Comparison of ENCODE assay signal across 8 mouse cellular contexts in genomic region chr12:86825584-86826419, GRCm38 (mm10). TPM values are rescaled to one million over a fixed set of nuclear protein-coding genes. Genes with fewer than 3 reads are reported as not detected.
DNase-seq lines count a peak whose midpoint lies in the region; ATAC-seq and TF ChIP-seq lines count a peak whose summit lies in the region.

No protein-coding gene starts in this region.

- no peak for DNase-seq in heart, postnatal 4 days
- DNase-seq in NIH3T3 (ENCODE audit: low read depth), result peak; percentile 76
- no peak for DNase-seq in limb, embryonic 14.5 days (ENCODE audit: low spot score)
- DNase-seq in right cerebral cortex, postnatal 4 days, result no peak
- no peak for DNase-seq in thymus, postnatal 0 days (ENCODE audit: low spot score)
- DNase-seq in yolk sac, embryonic 10.5 days (ENCODE audit: low spot score), result no peak

- no peak for ATAC-seq in heart, embryonic 14.5 days (ENCODE audit: insufficient number of reproducible peaks, insufficient read depth, low FRiP score, low read depth)
- ATAC-seq in heart, embryonic 16.5 days (replicated peaks; ENCODE audit: extremely low read depth, insufficient read depth, low FRiP score), result no peak
- ATAC-seq in limb, embryonic 14.5 days (ENCODE audit: low FRiP score, low read depth), result no peak

- peak overlapping the region; percentile 65 for H3K4me2 ChIP-seq in heart, embryonic 14.5 days (ENCODE audit: low read length)
- peak overlapping the region; percentile 64; the same call in 1 of the 2 replicates for H3K4me2 ChIP-seq in heart, embryonic 16.5 days (ENCODE audit: low read depth, low read length)
- no peak overlapping the region; the same call in 1 of the 2 replicates for H3K4me2 ChIP-seq in limb, embryonic 14.5 days (replicated peaks; ENCODE audit: low read depth, low read length, severe bottlenecking)

- no peaks in the 10 kb centered on the region for H3K9me3 ChIP-seq in heart, embryonic 14.5 days (ENCODE audit: control insufficient read depth, low read length)
- no peaks in the 10 kb centered on the region for H3K9me3 ChIP-seq in heart, embryonic 16.5 days (replicated peaks; ENCODE audit: control insufficient read depth, low read length)
- no peaks in the 10 kb centered on the region for H3K9me3 ChIP-seq in limb, embryonic 14.5 days (ENCODE audit: control insufficient read depth, low read length)

- H3K9ac ChIP-seq in heart, embryonic 14.5 days (ENCODE audit: low read length), result peak overlapping the region; percentile 45; the same call in 1 of the 2 replicates
- peak overlapping the region; percentile 74 for H3K9ac ChIP-seq in heart, embryonic 16.5 days (ENCODE audit: low read length)
- no peak overlapping the region for H3K9ac ChIP-seq in limb, embryonic 14.5 days (ENCODE audit: low read depth, low read length, severe bottlenecking)

- H3K4me3 ChIP-seq in heart, embryonic 14.5 days (ENCODE audit: control insufficient read depth in 1 of 2, insufficient read depth in 1 of 2, low read depth in 1 of 2, low read length in 2 of 2), result no peak overlapping the region
- H3K4me3 ChIP-seq in heart, embryonic 16.5 days (ENCODE audit: low read length), result no peak overlapping the region
- no peak overlapping the region for H3K4me3 ChIP-seq in limb, embryonic 14.5 days (replicated peaks; ENCODE audit: low read length)

- H3K27me3 ChIP-seq in heart, embryonic 14.5 days (ENCODE audit: control insufficient read depth, insufficient read depth, low read length), result no peaks in the 10 kb centered on the region
- no peaks in the 10 kb centered on the region for H3K27me3 ChIP-seq in heart, embryonic 16.5 days (ENCODE audit: control insufficient read depth, insufficient read depth, low read length)
- no peaks in the 10 kb centered on the region for H3K27me3 ChIP-seq in limb, embryonic 14.5 days (ENCODE audit: control insufficient read depth, insufficient read depth, low read length)

- H3K36me3 ChIP-seq in heart, embryonic 14.5 days (ENCODE audit: control insufficient read depth, insufficient read depth, low read length), result no peaks in the 10 kb centered on the region
- no peaks in the 10 kb centered on the region for H3K36me3 ChIP-seq in heart, embryonic 16.5 days (ENCODE audit: control insufficient read depth, insufficient read depth)
- H3K36me3 ChIP-seq in limb, embryonic 14.5 days (ENCODE audit: control insufficient read depth, insufficient read depth, low read length), result no peaks in the 10 kb centered on the region

- WGBS in heart, embryonic 14.5 days, result 48% methylated on average over 6 of the region's 6 CpGs
- 54% methylated on average over 6 of the region's 6 CpGs for WGBS in heart, embryonic 16.5 days
- WGBS in limb, embryonic 14.5 days, result 55% methylated on average over 6 of the region's 6 CpGs

- TF ChIP-seq POLR2A in limb, embryonic 14.5 days (IDR thresholded peaks at IDR 0.05; ENCODE audit: borderline replicate concordance, extremely low read depth, insufficient read depth, insufficient read length), result no peak

- H3K4me1 ChIP-seq in heart, embryonic 14.5 days (ENCODE audit: control insufficient read depth in 2 of 2, insufficient read depth in 2 of 2, low read length in 2 of 2), result peaks cover 50 to 63% of the 10 kb centered on the region in 2 experiments
- peaks cover 50% of the 10 kb centered on the region for H3K4me1 ChIP-seq in heart, embryonic 16.5 days (ENCODE audit: control insufficient read depth, insufficient read depth, low read length)
- peaks cover 47% of the 10 kb centered on the region for H3K4me1 ChIP-seq in limb, embryonic 14.5 days (ENCODE audit: control insufficient read depth, insufficient read depth, low read length)

- H3K27ac ChIP-seq in heart, embryonic 14.5 days (replicated peaks in 1 of 2; ENCODE audit: control insufficient read depth in 1 of 2, insufficient read depth in 1 of 2, low read depth in 2 of 2, low read length in 2 of 2), result peak overlapping the region; percentile 97
- H3K27ac ChIP-seq in heart, embryonic 16.5 days (ENCODE audit: low read length), result peak overlapping the region; percentile 99
- H3K27ac ChIP-seq in limb, embryonic 14.5 days (replicated peaks; ENCODE audit: low read depth, low read length), result peak overlapping the region; percentile 91

RNA-seq across cellular contexts. Expression of gene Irf2bpl, which starts 58.8 kb away (rescaled TPM):
- 32.8 and 36.1 TPM in 2 replicates for polyA plus RNA-seq in heart, embryonic 14.5 days (2014; fragmentation: Nextera tagmentation; extraction: Ambion mirVana)
- total RNA-seq in heart, postnatal 4 days (2021), result 10 to 100 TPM; 85.8 to 86.2 TPM
- 25.4 and 32.4 TPM in 2 replicates for polyA plus RNA-seq in heart, embryonic 16.5 days (2015; fragmentation: Nextera tagmentation; extraction: Ambion mirVana)
- polyA plus RNA-seq in limb, embryonic 14.5 days (2012; rRNA removed), result 37.1 and 50.8 TPM in 2 replicates
- polyA plus RNA-seq in limb, embryonic 14.5 days (2014; fragmentation: Nextera tagmentation; extraction: Ambion mirVana), result 33.9 and 37.0 TPM in 2 replicates
- 13.1 and 15.5 TPM in 2 replicates for polyA plus RNA-seq in thymus, postnatal 0 days (2015; fragmentation: Nextera tagmentation; extraction: Ambion mirVana)
